Mouse (Mus musculus) midbrain, postnatal 0 days (tissue): ENCODE measurements around the gene Apoa4. TPM values are rescaled to one million over a fixed set of nuclear protein-coding genes. Genes with fewer than 3 reads are reported as not detected.

Experiments
- ATAC-seq: fragments of 200-750 bp; cut with Nextera tagmentation; 2 replicates; pipeline ENCODE4 v1.8.0; 2017; ENCODE audit warnings: moderate number of reproducible peaks, mild to moderate bottlenecking, moderate TSS enrichment, moderate library complexity; ENCODE audit not compliant: low FRiP score
- DNase-seq: peaks from one replicate; pipeline ENCODE4 v3.0.0-alpha.2; 2015; ENCODE audit warnings: low spot score
- H3K27ac ChIP-seq: fragments of 300-500 bp; sonication (generic); 2 replicates; pipeline ENCODE4 v1.5.1; 2014; ENCODE audit warnings: low read depth, mild to moderate bottlenecking, low read length, mixed read lengths
- H3K27me3 ChIP-seq: fragments of 300-500 bp; sonication (generic); 2 replicates; pipeline ENCODE4 v1.6.1; 2014; ENCODE audit warnings: low read length, control low read depth, mixed read lengths; ENCODE audit not compliant: insufficient read depth
- H3K36me3 ChIP-seq: fragments of 300-500 bp; sonication (generic); 2 replicates; pipeline ENCODE4 v1.6.1; 2014; ENCODE audit warnings: low read length, control low read depth, mixed read lengths; ENCODE audit not compliant: insufficient read depth
- H3K4me1 ChIP-seq: fragments of 300-500 bp; sonication (generic); 2 replicates; pipeline ENCODE4 v1.6.1; 2014; ENCODE audit warnings: mild to moderate bottlenecking, control low read depth, antibody characterized with exemption, low read length, mixed read lengths; ENCODE audit not compliant: insufficient read depth
- H3K4me2 ChIP-seq: fragments of 300-500 bp; sonication (generic); 2 replicates; pipeline ENCODE4 v1.6.1; 2014; ENCODE audit warnings: low read depth, mild to moderate bottlenecking, low read length, mixed read lengths; ENCODE audit not compliant: poor library complexity, severe bottlenecking
- H3K4me3 ChIP-seq: fragments of 300-500 bp; sonication (generic); 2 replicates; pipeline ENCODE4 v1.5.1; 2014; ENCODE audit warnings: low read depth, mild to moderate bottlenecking, low read length, moderate library complexity
- H3K9ac ChIP-seq: fragments of 300-500 bp; sonication (generic); replicated peaks from 2 replicates; pipeline ENCODE4 v1.6.1; 2014; ENCODE audit warnings: mild to moderate bottlenecking, low read length, moderate library complexity, mixed read lengths; ENCODE audit not compliant: poor library complexity, severe bottlenecking
- H3K9me3 ChIP-seq: fragments of 300-500 bp; sonication (generic); 2 replicates; pipeline ENCODE4 v1.6.1; 2016; ENCODE audit warnings: low read length, control low read depth
- CTCF ChIP-seq: IDR thresholded peaks from 2 replicates; pipeline ENCODE4 v1.5.1; 2016; ENCODE audit warnings: antibody characterized with exemption, mild to moderate bottlenecking
- WGBS: fragments of 180-500 bp; shearing (Covaris S2); extraction: QIAGEN DNeasy Blood & Tissue Kit; methylation state at CpG from one replicate; pipeline ENCODE4 v1.1.7; 2014; 5-methylcytosine and 5-hydroxymethylcytosine counted together
- polyA plus RNA-seq: library from polyadenylated mRNA; unstranded; fragments of >200 nt; fragmentation: Nextera tagmentation; extraction: Ambion mirVana; gene quantifications from 2 replicates; pipeline ENCODE4 v1.2.1, GENCODE M21; 2015
- total RNA-seq: library from RNA; depleted of rRNA; stranded (reverse); fragments of >200 nt; gene quantifications from 2 replicates; pipeline ENCODE4 v1.2.3, GENCODE M21; 2014

Apoa4 gene
- total and polyA plus RNA-seq, 2 experiments from 2014 or later: not detected

DNA sequence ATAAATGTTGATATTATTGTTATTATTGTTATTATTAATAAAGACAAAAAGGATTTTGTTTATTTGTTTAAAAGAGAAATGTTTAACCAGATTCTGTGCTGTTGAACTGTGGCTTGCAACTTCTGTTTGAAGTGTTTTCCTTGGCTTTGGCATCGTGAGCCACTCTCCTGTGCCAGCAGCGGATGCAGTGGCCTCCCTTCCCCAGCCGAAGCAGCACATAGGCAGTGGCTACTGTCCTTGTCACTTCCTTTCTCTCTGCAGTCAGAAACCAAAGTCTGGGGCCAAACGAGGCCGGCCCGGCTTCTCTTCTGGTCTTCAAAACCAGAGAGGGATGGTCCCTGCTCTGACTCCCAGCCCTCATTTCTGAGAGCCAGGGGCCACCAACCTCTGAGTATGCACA, 17.4 kb upstream of the Apoa4 start:
- WGBS: 84% methylated on average over 6 of the region's 6 CpGs
- ATAC-seq (no peak), DNase-seq (no peak)
- TF ChIP-seq CTCF: no peak
- Histone ChIP-seq H3K4me2 (no peak overlapping the region), H3K4me3 (no peak overlapping the region), H3K9me3 (no peaks in the 10 kb centered on the region), H3K27me3 (no peaks in the 10 kb centered on the region), H3K4me1 (no peaks in the 10 kb centered on the region), H3K36me3 (peaks cover 30% of the 10 kb centered on the region), H3K9ac (no peak overlapping the region), H3K27ac (no peak overlapping the region)

DNA sequence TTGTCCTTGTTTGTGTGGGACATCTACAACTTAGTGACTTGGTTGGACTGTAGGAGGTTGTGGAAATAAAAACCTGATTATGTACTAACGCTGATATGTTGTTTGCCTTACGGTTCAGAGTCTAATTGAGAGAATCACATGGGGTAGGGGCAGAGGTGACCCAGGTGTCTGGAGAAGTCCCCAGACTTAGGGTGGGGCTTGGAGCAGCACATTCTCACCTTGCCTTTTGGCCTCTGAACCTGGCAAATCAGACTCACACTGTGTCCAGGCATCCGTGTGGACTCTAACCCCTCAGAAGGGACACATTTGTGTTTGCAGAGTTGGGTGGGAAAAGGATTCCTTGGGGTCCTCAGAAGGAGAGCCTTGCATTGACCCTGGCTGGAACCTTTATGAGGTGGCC, 16.4 kb upstream of the Apoa4 start:
- 88% methylated on average over 3 of the region's 3 CpGs for WGBS
- Histone ChIP-seq H3K9me3 (no peaks in the 10 kb centered on the region), H3K27me3 (no peaks in the 10 kb centered on the region), H3K4me1 (no peaks in the 10 kb centered on the region), H3K4me2 (no peak overlapping the region), H3K9ac (no peak overlapping the region), H3K36me3 (peaks cover 30% of the 10 kb centered on the region), H3K27ac (no peak overlapping the region), H3K4me3 (no peak overlapping the region)
- DNase-seq (no peak), ATAC-seq (no peak)
- no peak for TF ChIP-seq CTCF

DNA sequence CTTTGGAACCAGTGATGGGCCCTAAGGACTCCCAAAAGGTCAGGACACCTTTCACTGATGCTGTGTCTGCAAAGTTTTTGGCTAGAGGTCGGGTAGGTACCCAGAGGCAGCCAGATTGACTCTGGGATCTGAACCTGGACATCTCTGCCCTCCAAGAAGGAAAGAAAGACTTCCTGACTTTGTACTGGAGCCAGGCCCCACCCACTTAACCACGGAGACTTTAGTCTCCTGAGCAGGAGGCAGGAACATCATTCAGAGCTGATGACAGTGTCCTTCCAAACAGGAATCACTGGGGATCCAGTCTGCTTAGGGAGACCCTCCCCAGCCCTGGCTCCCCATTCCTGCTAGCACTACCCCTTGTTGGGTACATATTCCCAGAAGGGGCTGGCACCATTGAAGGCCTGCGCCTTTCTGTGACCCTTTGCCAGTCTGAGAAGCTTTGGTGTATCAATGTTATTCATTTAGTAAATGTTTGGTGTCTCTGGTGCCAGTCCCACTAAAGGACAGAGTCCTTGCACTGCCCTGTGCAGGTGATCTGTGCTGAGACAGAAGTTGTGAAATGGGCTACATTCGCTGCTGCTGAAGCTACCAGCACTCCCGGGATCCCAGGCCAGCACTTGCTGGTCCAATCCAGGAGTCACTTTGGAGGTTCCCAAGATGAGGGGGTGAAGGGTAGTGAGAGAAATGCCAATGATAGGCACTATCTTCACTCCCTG, 15.4 kb upstream of the Apoa4 start:
- no peak overlapping the region for H3K27ac ChIP-seq
- no peak for ATAC-seq
- no peaks in the 10 kb centered on the region for H3K27me3 ChIP-seq
- H3K4me1 ChIP-seq: no peaks in the 10 kb centered on the region
- no peak for DNase-seq
- no peak for TF ChIP-seq CTCF
- no peak overlapping the region for H3K4me2 ChIP-seq
- 64% methylated on average over 5 of the region's 5 CpGs for WGBS
- H3K4me3 ChIP-seq: no peak overlapping the region
- H3K9ac ChIP-seq: no peak overlapping the region
- peaks cover 28% of the 10 kb centered on the region for H3K36me3 ChIP-seq
- H3K9me3 ChIP-seq: no peaks in the 10 kb centered on the region

DNA sequence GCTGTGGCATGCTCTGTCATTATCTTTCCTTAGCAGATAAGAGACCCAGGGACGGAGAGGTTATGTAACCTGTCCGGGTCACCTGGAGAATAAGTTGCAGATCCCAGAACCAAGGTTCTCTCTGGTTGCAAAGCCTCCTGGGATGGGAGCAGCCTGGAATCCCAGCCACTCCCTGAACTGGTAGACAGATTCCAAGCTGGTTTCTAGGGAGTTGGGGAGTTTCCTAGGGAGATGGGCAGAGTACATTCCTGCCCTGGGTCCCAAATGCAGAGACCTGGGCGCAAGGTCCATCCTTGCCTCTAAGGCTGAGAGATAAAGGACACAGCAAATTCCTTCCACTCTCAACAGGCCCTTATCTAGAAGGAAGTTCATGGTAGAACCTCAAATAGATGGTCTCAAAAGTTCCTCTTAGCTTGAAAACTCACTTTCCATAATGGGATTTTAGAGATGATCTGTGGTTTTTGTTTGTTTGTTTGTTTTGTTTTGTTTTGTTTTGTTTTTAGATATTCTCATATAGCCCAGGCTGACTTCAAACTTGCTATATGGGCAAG, 13.4 kb upstream of the Apoa4 start:
- Histone ChIP-seq H3K27me3 (no peaks in the 10 kb centered on the region), H3K4me1 (no peaks in the 10 kb centered on the region), H3K4me2 (no peak overlapping the region), H3K4me3 (no peak overlapping the region), H3K36me3 (peaks cover 7% of the 10 kb centered on the region), H3K9ac (no peak overlapping the region), H3K9me3 (no peaks in the 10 kb centered on the region), H3K27ac (no peak overlapping the region)
- WGBS: 87% methylated on average over 3 of the region's 3 CpGs
- no peak for ATAC-seq
- TF ChIP-seq CTCF: no peak
- no peak for DNase-seq

DNA sequence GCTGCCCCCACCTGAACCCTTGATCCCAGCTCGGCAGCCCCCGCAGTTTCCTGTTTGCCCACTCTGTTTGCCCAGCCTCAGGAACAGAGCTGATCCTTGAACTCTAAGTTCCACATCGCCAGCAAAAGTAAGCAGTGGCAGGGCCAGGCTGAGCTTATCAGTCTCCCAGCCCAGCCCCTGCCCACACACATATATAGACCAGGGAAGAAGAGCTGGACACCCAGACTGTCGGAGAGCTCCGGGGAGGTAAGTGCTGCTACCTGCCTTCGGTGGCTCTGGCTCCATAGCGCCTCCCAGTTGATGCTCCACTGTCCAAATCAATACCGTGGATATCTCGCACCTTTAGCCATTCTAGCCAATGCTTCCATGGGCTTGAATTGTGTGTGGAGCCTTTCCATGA, 12.0 kb upstream of the Apoa4 start, which contains the start of gene Apoa1:
TSS of gene Apoa1 (plus strand) at position 90 of the 400 bp plus-strand sequence.
- no peak for TF ChIP-seq CTCF
- Histone ChIP-seq H3K9me3 (no peaks in the 10 kb centered on the region), H3K27ac (no peak within 1 kb of the TSS), H3K36me3 (no peaks in the 10 kb centered on the region), H3K4me1 (no peaks in the 10 kb centered on the region), H3K4me2 (no peak within 1 kb of the TSS), H3K9ac (no peak within 1 kb of the TSS), H3K4me3 (no peak within 1 kb of the TSS), H3K27me3 (no peaks in the 10 kb centered on the region)
- WGBS: 76% methylated on average over 9 of the region's 9 CpGs
- no peak for ATAC-seq
- no peak for DNase-seq

DNA sequence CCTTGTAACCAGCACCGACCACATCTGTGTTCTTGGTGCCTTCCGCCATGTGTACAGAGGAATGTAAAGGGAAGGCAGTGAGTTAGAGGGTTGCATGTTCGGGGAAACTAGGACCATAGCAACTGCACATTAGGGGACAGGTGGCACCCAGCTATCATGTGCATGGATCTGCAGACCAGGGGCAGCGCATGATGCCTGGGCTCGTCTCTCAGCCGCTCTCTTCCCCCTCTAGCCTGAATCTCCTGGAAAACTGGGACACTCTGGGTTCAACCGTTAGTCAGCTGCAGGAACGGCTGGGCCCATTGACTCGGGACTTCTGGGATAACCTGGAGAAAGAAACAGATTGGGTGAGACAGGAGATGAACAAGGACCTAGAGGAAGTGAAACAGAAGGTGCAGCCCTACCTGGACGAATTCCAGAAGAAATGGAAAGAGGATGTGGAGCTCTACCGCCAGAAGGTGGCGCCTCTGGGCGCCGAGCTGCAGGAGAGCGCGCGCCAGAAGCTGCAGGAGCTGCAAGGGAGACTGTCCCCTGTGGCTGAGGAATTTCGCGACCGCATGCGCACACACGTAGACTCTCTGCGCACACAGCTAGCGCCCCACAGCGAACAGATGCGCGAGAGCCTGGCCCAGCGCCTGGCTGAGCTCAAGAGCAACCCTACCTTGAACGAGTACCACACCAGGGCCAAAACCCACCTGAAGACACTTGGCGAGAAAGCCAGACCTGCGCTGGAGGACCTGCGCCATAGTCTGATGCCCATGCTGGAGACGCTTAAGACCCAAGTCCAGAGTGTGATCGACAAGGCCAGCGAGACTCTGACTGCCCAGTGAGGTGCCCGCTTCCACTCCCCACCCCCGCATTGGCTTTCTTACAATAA, 10.7 kb upstream of the Apoa4 start:
- H3K9me3 ChIP-seq: no peaks in the 10 kb centered on the region
- H3K27me3 ChIP-seq: no peaks in the 10 kb centered on the region
- H3K4me1 ChIP-seq: no peaks in the 10 kb centered on the region
- H3K4me2 ChIP-seq: peak overlapping the region; percentile 74
- peak overlapping the region; percentile 46 for H3K4me3 ChIP-seq
- peak overlapping the region; percentile 75 for H3K27ac ChIP-seq
- TF ChIP-seq CTCF: peak; percentile 94
- WGBS: 16% methylated on average over 37 of the region's 37 CpGs
- no peaks in the 10 kb centered on the region for H3K36me3 ChIP-seq
- DNase-seq (peak; percentile 93), ATAC-seq (peak; percentile 95)
- peak overlapping the region; percentile 47 for H3K9ac ChIP-seq
